Mouse (Mus musculus): ENCODE measurements around the gene Mvb12b. TPM values are rescaled to one million over a fixed set of nuclear protein-coding genes. Genes with fewer than 3 reads are reported as not detected.

The Mvb12b gene
- polyA plus RNA-seq, 1 experiment from 2014 or later, result 21.3 TPM

- Histone ChIP-seq H3K4me2 (no peak overlapping the region), H3K36me3 (no peaks in the 10 kb centered on the region), H3K27ac (no peak overlapping the region), H3K9ac (no peak overlapping the region), H3K9me3 (replicated peaks) (no peaks in the 10 kb centered on the region), H3K4me3 (no peak overlapping the region), H3K27me3 (replicated peaks) (peaks cover 65% of the 10 kb centered on the region), H3K4me1 (no peaks in the 10 kb centered on the region)
- WGBS (ENCODE audit: insufficient replicate concordance), result 43% methylated on average over 12 of the region's 12 CpGs
- no peak for ATAC-seq
Measured at GRCm38 (mm10) chr2:33713580-33714260, 174.0 kb downstream of the Mvb12b start.

- H3K4me3 ChIP-seq, result no peak overlapping the region
- H3K9ac ChIP-seq, result no peak overlapping the region
- H3K27ac ChIP-seq, result no peak overlapping the region
- ATAC-seq, result no peak
- WGBS (ENCODE audit: insufficient replicate concordance), result 28% methylated on average over 4 of the region's 4 CpGs
- no peaks in the 10 kb centered on the region for H3K4me1 ChIP-seq
- H3K9me3 ChIP-seq (replicated peaks), result no peaks in the 10 kb centered on the region
- peaks cover 66% of the 10 kb centered on the region for H3K27me3 ChIP-seq (replicated peaks)
- no peaks in the 10 kb centered on the region for H3K36me3 ChIP-seq
- H3K4me2 ChIP-seq, result no peak overlapping the region
Measured at GRCm38 (mm10) chr2:33712811-33713210, 174.9 kb downstream of the Mvb12b start.

DNA sequence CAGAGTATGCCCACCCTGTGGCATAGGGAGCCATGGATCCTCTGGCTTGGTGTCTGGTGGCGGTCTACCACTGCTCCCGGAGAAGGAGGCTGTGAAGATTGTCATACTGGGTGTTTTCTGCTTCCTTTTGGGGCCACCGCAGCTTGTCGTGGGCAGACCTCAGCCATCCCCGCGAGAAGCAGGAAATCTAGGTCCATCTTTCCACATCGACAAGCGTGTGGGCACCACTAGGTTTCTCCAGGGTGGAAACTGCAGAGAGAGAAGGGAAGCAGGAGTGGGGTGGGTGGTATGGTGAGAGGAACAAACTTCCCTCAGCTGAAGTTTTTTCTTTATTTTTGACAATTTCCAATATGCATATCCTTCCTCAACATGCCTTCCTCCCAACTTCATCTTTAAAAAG, 178.9 kb downstream of the Mvb12b start:
- H3K4me1 ChIP-seq, result no peaks in the 10 kb centered on the region
- WGBS (ENCODE audit: insufficient replicate concordance), result 55% methylated on average over 8 of the region's 8 CpGs
- H3K4me3 ChIP-seq, result no peak overlapping the region
- H3K9me3 ChIP-seq (replicated peaks), result no peaks in the 10 kb centered on the region
- H3K27ac ChIP-seq, result no peak overlapping the region
- no peaks in the 10 kb centered on the region for H3K36me3 ChIP-seq
- peaks cover 75% of the 10 kb centered on the region for H3K27me3 ChIP-seq (replicated peaks)
- no peak overlapping the region for H3K4me2 ChIP-seq
- no peak overlapping the region for H3K9ac ChIP-seq
- ATAC-seq, result no peak

DNA sequence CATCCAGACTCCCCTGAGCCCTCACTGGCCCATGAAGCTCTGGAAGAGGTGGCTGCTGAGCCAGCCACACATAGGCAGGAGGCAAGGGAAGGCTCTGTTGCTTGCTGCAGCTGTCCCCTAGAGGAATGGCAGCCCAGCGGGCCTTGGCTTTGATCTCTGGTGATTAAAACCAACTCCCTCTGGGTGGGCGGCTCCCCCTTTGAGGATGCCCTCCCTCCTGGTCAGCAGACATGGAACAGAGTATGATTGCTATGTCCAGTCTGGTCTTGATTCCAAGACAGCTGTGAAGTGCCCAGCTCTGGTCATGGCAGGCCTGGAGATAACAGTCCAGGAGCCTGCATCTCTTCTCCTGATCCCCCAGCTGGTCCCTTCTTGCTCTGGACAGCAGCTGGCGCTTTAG, 179.7 kb downstream of the Mvb12b start:
- no peak overlapping the region for H3K4me3 ChIP-seq
- H3K9me3 ChIP-seq (replicated peaks), result no peaks in the 10 kb centered on the region
- no peak overlapping the region for H3K4me2 ChIP-seq
- no peaks in the 10 kb centered on the region for H3K36me3 ChIP-seq
- WGBS (ENCODE audit: insufficient replicate concordance), result 35% methylated on average over 3 of the region's 3 CpGs
- no peak overlapping the region for H3K27ac ChIP-seq
- no peak overlapping the region for H3K9ac ChIP-seq
- no peaks in the 10 kb centered on the region for H3K4me1 ChIP-seq
- peaks cover 75% of the 10 kb centered on the region for H3K27me3 ChIP-seq (replicated peaks)
- ATAC-seq, result no peak

DNA sequence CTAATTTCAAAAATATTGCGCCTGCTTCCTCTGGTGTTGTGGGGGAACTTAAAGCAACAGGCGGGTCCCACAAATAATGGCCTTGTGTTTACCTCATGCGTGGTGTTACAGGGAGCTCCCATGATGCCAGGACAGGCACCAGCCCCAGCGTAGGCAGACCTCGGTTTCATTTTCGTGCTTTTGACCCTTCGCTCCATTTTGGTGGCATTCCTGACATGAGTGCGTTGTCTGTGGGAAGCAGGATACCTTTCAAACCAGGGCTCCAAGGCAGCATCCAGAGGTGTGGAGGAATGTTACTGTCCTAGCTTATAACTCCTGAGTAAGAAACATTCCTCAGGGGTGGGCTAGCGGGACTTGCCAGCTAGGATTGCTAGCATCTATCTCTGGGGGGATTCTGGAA, 181.3 kb downstream of the Mvb12b start:
- no peak overlapping the region for H3K4me3 ChIP-seq
- peaks cover 81% of the 10 kb centered on the region for H3K27me3 ChIP-seq (replicated peaks)
- H3K36me3 ChIP-seq, result no peaks in the 10 kb centered on the region
- no peaks in the 10 kb centered on the region for H3K4me1 ChIP-seq
- 54% methylated on average over 9 of the region's 9 CpGs for WGBS (ENCODE audit: insufficient replicate concordance)
- no peak for ATAC-seq
- no peaks in the 10 kb centered on the region for H3K9me3 ChIP-seq (replicated peaks)
- no peak overlapping the region for H3K4me2 ChIP-seq
- no peak overlapping the region for H3K27ac ChIP-seq
- H3K9ac ChIP-seq, result no peak overlapping the region

DNA sequence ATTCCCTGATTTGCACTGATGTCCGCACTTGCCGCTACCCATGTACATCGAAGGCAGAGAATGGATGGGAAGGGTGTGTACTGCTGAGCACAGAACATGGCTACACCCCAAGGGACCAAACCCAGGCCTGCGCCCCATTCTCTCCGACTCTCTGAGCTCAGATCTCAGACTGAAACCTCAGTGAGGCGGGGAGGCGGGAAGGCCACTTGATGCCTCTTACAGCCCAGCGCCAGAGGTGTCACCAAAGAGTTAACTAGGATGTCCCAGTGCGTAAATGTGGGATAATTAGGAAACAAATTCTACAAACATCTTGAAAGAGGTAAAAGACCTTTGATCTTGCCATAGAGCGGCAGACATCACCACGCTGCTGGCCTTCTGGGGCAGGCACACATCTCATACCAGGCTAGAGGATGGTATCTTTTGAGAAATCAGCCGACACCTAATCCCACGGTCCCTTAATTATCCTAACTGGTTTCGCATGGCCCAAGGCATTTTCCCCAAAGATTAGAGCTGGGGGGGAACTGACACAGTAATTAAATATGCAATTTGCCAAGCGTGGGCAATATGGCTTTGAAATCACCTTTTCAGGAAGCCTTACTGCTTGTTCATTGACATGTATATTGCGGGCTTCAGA, 181.9 kb downstream of the Mvb12b start:
- no peaks in the 10 kb centered on the region for H3K36me3 ChIP-seq
- no peaks in the 10 kb centered on the region for H3K4me1 ChIP-seq
- 43% methylated on average over 16 of the region's 16 CpGs for WGBS (ENCODE audit: insufficient replicate concordance)
- no peak overlapping the region for H3K4me2 ChIP-seq
- H3K9ac ChIP-seq, result no peak overlapping the region
- no peak for ATAC-seq
- no peak overlapping the region for H3K4me3 ChIP-seq
- H3K9me3 ChIP-seq (replicated peaks), result no peaks in the 10 kb centered on the region
- H3K27me3 ChIP-seq (replicated peaks), result peaks cover 87% of the 10 kb centered on the region
- H3K27ac ChIP-seq, result no peak overlapping the region

- no peak for ATAC-seq
- no peaks in the 10 kb centered on the region for H3K4me1 ChIP-seq
- WGBS (ENCODE audit: insufficient replicate concordance), result 66% methylated on average over 5 of the region's 5 CpGs
- no peak overlapping the region for H3K9ac ChIP-seq
- H3K4me2 ChIP-seq, result no peak overlapping the region
- peaks cover 78% of the 10 kb centered on the region for H3K27me3 ChIP-seq (replicated peaks)
- H3K4me3 ChIP-seq, result no peak overlapping the region
- H3K36me3 ChIP-seq, result no peaks in the 10 kb centered on the region
- no peaks in the 10 kb centered on the region for H3K9me3 ChIP-seq (replicated peaks)
- H3K27ac ChIP-seq, result no peak overlapping the region
Measured at GRCm38 (mm10) chr2:33703286-33703685, 184.5 kb downstream of the Mvb12b start.

DNA sequence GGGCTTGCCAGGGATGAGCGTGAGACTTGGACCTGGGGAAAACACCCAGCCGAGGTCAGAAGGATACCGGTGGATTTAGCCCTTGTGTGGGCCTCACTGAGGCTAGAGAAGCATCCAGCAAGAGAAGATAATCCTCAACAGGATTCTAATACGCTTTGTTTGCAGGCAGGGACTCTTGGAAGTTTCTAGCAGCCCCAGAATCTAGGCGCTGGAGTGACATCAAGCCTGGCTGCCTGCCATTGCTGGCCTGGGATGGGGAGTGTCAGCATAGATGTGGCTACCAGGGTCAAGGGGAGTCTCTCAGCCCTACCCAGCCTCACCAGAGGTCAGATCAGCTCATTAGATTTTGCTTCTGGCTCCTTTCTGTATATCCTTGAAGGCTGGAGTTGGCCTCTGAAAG, 185.0 kb downstream of the Mvb12b start:
- Histone ChIP-seq H3K9me3 (replicated peaks) (no peaks in the 10 kb centered on the region), H3K36me3 (no peaks in the 10 kb centered on the region), H3K27me3 (replicated peaks) (peaks cover 72% of the 10 kb centered on the region), H3K4me2 (no peak overlapping the region), H3K4me1 (no peaks in the 10 kb centered on the region), H3K4me3 (no peak overlapping the region), H3K9ac (no peak overlapping the region), H3K27ac (no peak overlapping the region)
- 56% methylated on average over 5 of the region's 5 CpGs for WGBS (ENCODE audit: insufficient replicate concordance)
- no peak for ATAC-seq

DNA sequence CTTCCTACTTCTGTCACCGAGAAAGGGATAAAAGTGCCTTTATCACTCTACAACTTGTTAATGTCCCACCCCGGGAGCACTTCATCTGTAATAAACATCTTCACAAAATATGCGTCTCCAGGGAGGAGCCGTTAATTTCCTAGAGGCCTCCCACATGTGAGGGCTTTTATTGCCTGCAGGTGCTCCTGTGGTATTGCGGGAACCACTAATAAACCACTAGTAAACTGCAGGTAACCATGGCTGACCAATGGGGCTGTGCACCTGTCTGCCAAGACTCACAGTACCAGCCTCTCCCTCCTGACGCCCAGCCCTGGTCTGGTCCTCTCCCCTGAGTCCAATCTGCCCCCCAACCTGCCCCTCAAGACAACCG, 186.3 kb downstream of the Mvb12b start:
- Histone ChIP-seq H3K9ac (no peak overlapping the region), H3K27me3 (replicated peaks) (peaks cover 59% of the 10 kb centered on the region), H3K4me1 (no peaks in the 10 kb centered on the region), H3K9me3 (replicated peaks) (0 out of 2 replicates have a peak, but pooled peaks cover 3% of the 10 kb centered on the region), H3K36me3 (no peaks in the 10 kb centered on the region), H3K27ac (no peak overlapping the region), H3K4me2 (no peak overlapping the region), H3K4me3 (no peak overlapping the region)
- WGBS (ENCODE audit: insufficient replicate concordance), result 50% methylated on average over 7 of the region's 7 CpGs
- no peak for ATAC-seq

GRCm38 (mm10) chr2:33700581-33701445, 186.9 kb downstream of the Mvb12b start:
- no peak for ATAC-seq
- Histone ChIP-seq H3K9me3 (replicated peaks) (0 out of 2 replicates have a peak, but pooled peaks cover 3% of the 10 kb centered on the region), H3K4me1 (no peaks in the 10 kb centered on the region), H3K27ac (no peak overlapping the region), H3K36me3 (no peaks in the 10 kb centered on the region), H3K4me2 (no peak overlapping the region), H3K27me3 (replicated peaks) (peaks cover 53% of the 10 kb centered on the region), H3K9ac (no peak overlapping the region), H3K4me3 (no peak overlapping the region)
- 47% methylated on average over 15 of the region's 15 CpGs for WGBS (ENCODE audit: insufficient replicate concordance)

GRCm38 (mm10) chr2:33698898-33699297, 188.8 kb downstream of the Mvb12b start:
- no peak for ATAC-seq
- no peak overlapping the region for H3K4me3 ChIP-seq
- 43% methylated on average over 3 of the region's 3 CpGs for WGBS (ENCODE audit: insufficient replicate concordance)

GRCm38 (mm10) chr2:33696428-33696827, 191.3 kb downstream of the Mvb12b start:
- Histone ChIP-seq H3K4me2 (no peak overlapping the region), H3K4me1 (no peaks in the 10 kb centered on the region), H3K27ac (no peak overlapping the region), H3K9me3 (replicated peaks) (0 out of 2 replicates have a peak, but pooled peaks cover 3% of the 10 kb centered on the region), H3K4me3 (no peak overlapping the region), H3K9ac (no peak overlapping the region), H3K36me3 (no peaks in the 10 kb centered on the region), H3K27me3 (replicated peaks) (peaks cover 13% of the 10 kb centered on the region)
- ATAC-seq, result no peak
- 46% methylated on average over 3 of the region's 3 CpGs for WGBS (ENCODE audit: insufficient replicate concordance)

More at GRCm38 (mm10) chr2:33698898-33699297, 188.8 kb downstream of the Mvb12b start:
- H3K4me2 ChIP-seq, result no peak overlapping the region
- H3K36me3 ChIP-seq, result no peaks in the 10 kb centered on the region
- H3K27me3 ChIP-seq (replicated peaks), result peaks cover 36% of the 10 kb centered on the region
- 0 out of 2 replicates have a peak, but pooled peaks cover 3% of the 10 kb centered on the region for H3K9me3 ChIP-seq (replicated peaks)
- no peak overlapping the region for H3K9ac ChIP-seq
- H3K4me1 ChIP-seq, result no peaks in the 10 kb centered on the region
- no peak overlapping the region for H3K27ac ChIP-seq
